Mouse (Mus musculus) MEL (cell line): Measurements from ENCODE around the gene Ttll11. TPM values are rescaled to one million over a fixed set of nuclear protein-coding genes. Genes with fewer than 3 reads are reported as not detected.
A peak's percentile ranks its signal among the peaks of the same experiment; 100 is the strongest.

Source experiments
- DNase-seq: peaks from one replicate; pipeline ENCODE4 v3.0.0; 2011; ENCODE audit warnings: low read depth, low spot score
- H3K27ac ChIP-seq: 2 replicates; pipeline ENCODE4 v1.5.1; 2012; ENCODE audit warnings: low read depth, mild to moderate bottlenecking, control low read depth, low read length, moderate library complexity; ENCODE audit not compliant: control insufficient read depth
- H3K27me3 ChIP-seq, 2 experiments: fragments of 150-350 bp in 1 of 2; sonication (generic) in 1 of 2; 2 replicates each; pipeline ENCODE4 v1.6.1; 2012; ENCODE audit warnings: low read length in 2 of 2, mild to moderate bottlenecking in 2 of 2, improper control_type of control experiment in 1 of 2, moderate library complexity in 1 of 2; ENCODE audit not compliant: insufficient read depth in 2 of 2, control insufficient read depth in 1 of 2
- H3K36me3 ChIP-seq, 2 experiments: 2 replicates each; pipeline ENCODE4 v1.6.1; 2012 to 2014; ENCODE audit warnings: low read length in 2 of 2, improper control_type of control experiment in 1 of 2, inconsistent platforms in 1 of 2, mild to moderate bottlenecking in 1 of 2; ENCODE audit not compliant: insufficient read depth in 2 of 2, control insufficient read depth in 1 of 2
- H3K4me1 ChIP-seq, 2 experiments: fragments of 150-350 bp in 1 of 2; sonication (generic) in 1 of 2; 2 replicates each; pipeline ENCODE4 v1.6.1; 2012; ENCODE audit warnings: low read length in 2 of 2, improper control_type of control experiment in 1 of 2, mild to moderate bottlenecking in 1 of 2; ENCODE audit not compliant: insufficient read depth in 2 of 2, control insufficient read depth in 1 of 2
- H3K4me3 ChIP-seq, 2 experiments: fragments of 150-350 bp in 1 of 2; sonication (generic) in 1 of 2; 2 replicates each; pipeline ENCODE4 v1.5.1; 2012; ENCODE audit warnings: low read depth in 2 of 2, low read length in 2 of 2, mild to moderate bottlenecking in 2 of 2, moderate library complexity in 2 of 2, control low read depth in 1 of 2, improper control_type of control experiment in 1 of 2; ENCODE audit not compliant: control insufficient read depth in 1 of 2, insufficient read depth in 1 of 2
- H3K79me2 ChIP-seq: 2 replicates; pipeline ENCODE4 v1.6.1; 2012; ENCODE audit warnings: mild to moderate bottlenecking, low read length, moderate library complexity; ENCODE audit not compliant: control insufficient read depth, poor library complexity, insufficient read depth
- H3K9ac ChIP-seq: 2 replicates; pipeline ENCODE4 v1.6.1; 2012; ENCODE audit warnings: low read depth, mild to moderate bottlenecking, control low read depth, low read length, moderate library complexity; ENCODE audit not compliant: control insufficient read depth, poor library complexity, severe bottlenecking
- H3K9me3 ChIP-seq: fragments of 150-350 bp; sonication (generic); replicated peaks from 2 replicates; pipeline ENCODE4 v1.6.1; 2012; ENCODE audit warnings: mild to moderate bottlenecking, low read length, improper control_type of control experiment, moderate library complexity; ENCODE audit not compliant: insufficient read depth
- BHLHE40 ChIP-seq: IDR thresholded peaks from 2 replicates; pipeline ENCODE4 v1.6.1; 2012; ENCODE audit warnings: low read depth, mild to moderate bottlenecking, inconsistent platforms, low read length, improper control_type of control experiment, borderline replicate concordance
- E2F4 ChIP-seq: IDR thresholded peaks from 2 replicates; pipeline ENCODE4 v1.6.1; 2011; ENCODE audit warnings: low read depth, low read length, improper control_type of control experiment, borderline replicate concordance
- ELF1 ChIP-seq: IDR thresholded peaks from 2 replicates; pipeline ENCODE4 v1.6.1; 2014; ENCODE audit warnings: low read depth, mild to moderate bottlenecking, inconsistent platforms, low read length, improper control_type of control experiment, moderate library complexity
- EP300 ChIP-seq, 2 experiments: IDR thresholded peaks; 2 replicates each; pipeline ENCODE4 v1.6.1; 2011; ENCODE audit warnings: improper control_type of control experiment in 2 of 2, low read length in 2 of 2, low read depth in 1 of 2, mild to moderate bottlenecking in 1 of 2
- ETS1 ChIP-seq: IDR thresholded peaks from 2 replicates; pipeline ENCODE4 v1.6.1; 2012; ENCODE audit warnings: low read depth, mild to moderate bottlenecking, inconsistent platforms, low read length, improper control_type of control experiment, moderate library complexity
- HCFC1 ChIP-seq: IDR thresholded peaks from 2 replicates; pipeline ENCODE4 v1.6.1; 2012; ENCODE audit warnings: low read depth, mild to moderate bottlenecking, inconsistent platforms, low read length, improper control_type of control experiment, moderate library complexity
- KAT2A ChIP-seq: conservative IDR thresholded peaks from 2 replicates; pipeline ENCODE4 v1.6.1; 2012; ENCODE audit warnings: low read depth, low read length, improper control_type of control experiment, inconsistent platforms
- MAX ChIP-seq: IDR thresholded peaks from 2 replicates; pipeline ENCODE4 v1.6.1; 2011; ENCODE audit warnings: low read length, improper control_type of control experiment
- MXI1 ChIP-seq: IDR thresholded peaks from 2 replicates; pipeline ENCODE4 v1.6.1; 2011; ENCODE audit warnings: mild to moderate bottlenecking, low read depth, low read length, improper control_type of control experiment
- MYC ChIP-seq: IDR thresholded peaks from 2 replicates; pipeline ENCODE4 v1.6.1; 2011; ENCODE audit warnings: low read depth, mild to moderate bottlenecking, low read length, improper control_type of control experiment, moderate library complexity
- NELFE ChIP-seq: IDR thresholded peaks from 2 replicates; pipeline ENCODE4 v1.6.1; 2011; ENCODE audit warnings: low read depth, low read length, improper control_type of control experiment
- NRF1 ChIP-seq: IDR thresholded peaks from 2 replicates; pipeline ENCODE4 v1.6.1; 2014; ENCODE audit warnings: low read depth, mild to moderate bottlenecking, inconsistent platforms, low read length, improper control_type of control experiment, moderate library complexity; ENCODE audit not compliant: poor library complexity, insufficient read depth, severe bottlenecking
- POLR2A ChIP-seq, 2 experiments: IDR thresholded peaks; 2 replicates each; pipeline ENCODE4 v1.6.1; 2011 to 2012; ENCODE audit warnings: low read length in 2 of 2, mild to moderate bottlenecking in 2 of 2, control low read depth in 1 of 2, improper control_type of control experiment in 1 of 2, low read depth in 1 of 2, moderate library complexity in 1 of 2; ENCODE audit not compliant: control insufficient read depth in 1 of 2, insufficient read depth in 1 of 2, poor library complexity in 1 of 2
- RAD21 ChIP-seq: IDR thresholded peaks from 2 replicates; pipeline ENCODE4 v1.6.1; 2011; ENCODE audit warnings: mild to moderate bottlenecking, low read depth, low read length, improper control_type of control experiment
- RCOR1 ChIP-seq: IDR thresholded peaks from 2 replicates; pipeline ENCODE4 v1.6.1; 2012; ENCODE audit warnings: low read depth, mild to moderate bottlenecking, inconsistent platforms, low read length, improper control_type of control experiment
- SIN3A ChIP-seq: IDR thresholded peaks from 2 replicates; pipeline ENCODE4 v1.6.1; 2012; ENCODE audit warnings: low read length, improper control_type of control experiment, inconsistent platforms
- TBP ChIP-seq: IDR thresholded peaks from 2 replicates; pipeline ENCODE4 v1.8.0; 2011; ENCODE audit warnings: low read depth, low read length, improper control_type of control experiment
- TCF12 ChIP-seq: IDR thresholded peaks from 2 replicates; pipeline ENCODE4 v1.6.1; 2014; ENCODE audit warnings: low read depth, mild to moderate bottlenecking, inconsistent platforms, low read length, improper control_type of control experiment, moderate library complexity
- UBTF ChIP-seq: IDR thresholded peaks from 2 replicates; pipeline ENCODE4 v1.6.1; 2012; ENCODE audit warnings: low read depth, mild to moderate bottlenecking, inconsistent platforms, low read length, improper control_type of control experiment, moderate library complexity, borderline replicate concordance; ENCODE audit not compliant: insufficient read depth
- USF1 ChIP-seq: IDR thresholded peaks from 2 replicates; pipeline ENCODE4 v1.6.1; 2014; ENCODE audit warnings: low read depth, mild to moderate bottlenecking, inconsistent platforms, low read length, improper control_type of control experiment, moderate library complexity
- USF2 ChIP-seq, 2 experiments: IDR thresholded peaks; 2 replicates each; pipeline ENCODE4 v1.6.1; 2011 to 2012; ENCODE audit warnings: improper control_type of control experiment in 2 of 2, low read length in 2 of 2, borderline replicate concordance in 1 of 2, inconsistent platforms in 1 of 2, low read depth in 1 of 2, mild to moderate bottlenecking in 1 of 2; ENCODE audit not compliant: insufficient read depth in 1 of 2
- ZKSCAN1 ChIP-seq: IDR thresholded peaks from 2 replicates; pipeline ENCODE4 v1.6.1; 2012; ENCODE audit warnings: low read depth, mild to moderate bottlenecking, inconsistent platforms, low read length, improper control_type of control experiment, moderate library complexity
- polyA plus RNA-seq, 2 experiments: library from polyadenylated mRNA; stranded (reverse) in 1 of 2; unstranded in 1 of 2; fragments of >175 nt in 1 of 2; fragments of >200 nt in 1 of 2; gene quantifications; 2 replicates each; pipeline versions ENCODE4 v1.2.1 to v1.2.4; 2012; ENCODE audit warnings: low replicate concordance in 2 of 2, low read depth in 1 of 2; ENCODE audit not compliant: insufficient read length in 2 of 2, insufficient read depth in 1 of 2, missing spikeins in 1 of 2
- total RNA-seq: library from RNA; depleted of rRNA; stranded (reverse); fragments of 300-350 nt; gene quantifications from 2 replicates; pipeline ENCODE4 v1.2.3, GENCODE M21; 2012; rRNA removed

Ttll11 gene
- total RNA-seq (1.2 TPM in 2 replicates), polyA plus RNA-seq (1 to 10 TPM in 1 of 2 experiments, not detected in 1; 2.5 TPM)

- Histone ChIP-seq H3K79me2 (peaks cover 25% of the 10 kb centered on the region), H3K36me3 (peaks cover 0 to 24% of the 10 kb centered on the region in 2 experiments; a peak in 2 of 4 replicates), H3K9me3 (no peaks in the 10 kb centered on the region), H3K9ac (peak within 1 kb of the TSS; percentile 83), H3K27me3 (no peaks in the 10 kb centered on the region), H3K27ac (peak within 1 kb of the TSS; percentile 76), H3K4me3 (peak within 1 kb of the TSS; percentile 78 to 86), H3K4me1 (peaks cover 5 to 28% of the 10 kb centered on the region in 2 experiments)
- DNase-seq = peak; percentile 93
- peak; percentile 83 for TF ChIP-seq MYC
- TF ChIP-seq KAT2A = no peak; the same call in 1 of the 2 replicates
- TF ChIP-seq SIN3A = peak; percentile 93
- TF ChIP-seq MXI1 = peak; percentile 89
- no peak for TF ChIP-seq UBTF
- TF ChIP-seq USF2 (IDR thresholded peaks at IDR 0.05; ENCODE audit: borderline replicate concordance in 1 of 2, insufficient read depth in 1 of 2, low read depth in 1 of 2, low read length in 2 of 2) = peak; percentile 74 to 93
- peak; percentile 49 for TF ChIP-seq NELFE
- peak in 1 of 2 experiments; percentile 35; a peak in 1 of 4 replicates for TF ChIP-seq EP300 (IDR thresholded peaks at IDR 0.05; ENCODE audit: low read depth in 1 of 2, low read length in 2 of 2)
- no peak for TF ChIP-seq RAD21
- TF ChIP-seq BHLHE40 = peak; percentile 54; the same call in 1 of the 2 replicates
- no peak for TF ChIP-seq E2F4
- TF ChIP-seq ETS1 = peak; percentile 34; the same call in 1 of the 2 replicates
- peak; percentile 94 for TF ChIP-seq HCFC1
- no peak for TF ChIP-seq RCOR1
- TF ChIP-seq TCF12 = 0 out of 2 replicates have a peak, but pooled peaks have one; percentile 47
- TF ChIP-seq MAX = peak; percentile 95
- TF ChIP-seq ZKSCAN1 = no peak
- peak; percentile 31; the same call in 1 of the 2 replicates for TF ChIP-seq NRF1
- peak; percentile 60 for TF ChIP-seq TBP
- peak; percentile 61 to 66; a peak in 3 of 4 replicates for TF ChIP-seq POLR2A (IDR thresholded peaks at IDR 0.05; ENCODE audit: control insufficient read depth in 1 of 2, insufficient read depth in 1 of 2, low read depth in 1 of 2, low read length in 2 of 2, poor library complexity in 1 of 2)
- TF ChIP-seq ELF1 = peak; percentile 63
- peak; percentile 99 for TF ChIP-seq USF1
These were observed at the start of gene Ttll11 for GRCm38 (mm10) chr2:35979644-35980021. Ttll11 (minus strand) TSS chr2:35979913.
